Mouse (Mus musculus) olfactory bulb, adult 2 months (tissue): ENCODE data around the gene Abcc4. TPM values are rescaled to one million over a fixed set of nuclear protein-coding genes. Genes with fewer than 3 reads are reported as not detected.

ENCODE experiments used
- H3K27ac ChIP-seq: fragments of 200-500 bp; 2 replicates; pipeline ENCODE4 v1.5.1; 2012; ENCODE audit warnings: low read depth, low read length; ENCODE audit not compliant: insufficient read depth
- H3K4me1 ChIP-seq: fragments of 200-500 bp; 2 replicates; pipeline ENCODE4 v1.6.1; 2012; ENCODE audit warnings: low read length; ENCODE audit not compliant: control insufficient read depth, insufficient read depth
- H3K4me3 ChIP-seq: fragments of 200-500 bp; 2 replicates; pipeline ENCODE4 v1.5.1; 2012; ENCODE audit warnings: mild to moderate bottlenecking, low read depth, low read length, moderate library complexity; ENCODE audit not compliant: insufficient read depth
- CTCF ChIP-seq: fragments of 200-500 bp; IDR thresholded peaks from 2 replicates; pipeline ENCODE4 v1.5.1; 2012; ENCODE audit warnings: low read depth, mild to moderate bottlenecking, low read length, moderate library complexity; ENCODE audit not compliant: insufficient read depth
- POLR2A ChIP-seq: fragments of 200-500 bp; IDR thresholded peaks from 2 replicates; pipeline ENCODE4 v1.6.1; 2012; ENCODE audit warnings: mild to moderate bottlenecking, low read depth, low read length, moderate library complexity; ENCODE audit not compliant: insufficient read depth
- WGBS: fragments of 180-500 bp; shearing (Covaris S2); methylation state at CpG from one replicate; pipeline ENCODE4 v1.1.7; 2018; 5-methylcytosine and 5-hydroxymethylcytosine counted together
- polyA plus RNA-seq: library from polyadenylated mRNA; stranded (reverse); fragments of >200 nt; gene quantifications from 2 replicates; pipeline ENCODE4 v1.2.4, GENCODE M21; 2012; ENCODE audit warnings: low replicate concordance; ENCODE audit not compliant: missing spikeins, insufficient read depth, insufficient read length

The Abcc4 gene
- polyA plus RNA-seq, 1 experiment = not detected

DNA sequence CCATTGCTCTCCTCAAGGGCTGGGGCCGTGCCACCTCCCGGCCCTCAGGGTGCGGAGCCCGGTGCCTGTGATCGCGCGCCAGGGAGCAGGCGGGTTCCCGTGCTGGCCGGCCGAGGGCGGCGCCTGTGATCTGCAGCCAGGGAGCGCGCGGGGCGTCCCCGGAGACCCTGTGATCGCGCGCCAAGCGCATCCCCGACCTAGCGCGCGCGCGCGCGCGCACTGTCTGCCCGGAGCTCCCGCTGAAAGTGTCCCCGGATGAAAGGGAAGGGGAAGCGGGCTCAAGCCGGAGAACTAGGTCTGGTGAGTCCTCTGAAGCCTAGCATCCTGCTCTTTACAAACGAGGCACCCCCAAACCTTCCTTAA, 232.2 kb downstream of the Abcc4 start:
- H3K4me3 ChIP-seq = peak overlapping the region; percentile 42
- TF ChIP-seq CTCF (no peak), POLR2A (no peak)
- under 1% methylated on average over 37 of the region's 37 CpGs for WGBS
- no peak overlapping the region for H3K27ac ChIP-seq
- H3K4me1 ChIP-seq = peaks cover 6% of the 10 kb centered on the region; the same call in 1 of the 2 replicates

DNA sequence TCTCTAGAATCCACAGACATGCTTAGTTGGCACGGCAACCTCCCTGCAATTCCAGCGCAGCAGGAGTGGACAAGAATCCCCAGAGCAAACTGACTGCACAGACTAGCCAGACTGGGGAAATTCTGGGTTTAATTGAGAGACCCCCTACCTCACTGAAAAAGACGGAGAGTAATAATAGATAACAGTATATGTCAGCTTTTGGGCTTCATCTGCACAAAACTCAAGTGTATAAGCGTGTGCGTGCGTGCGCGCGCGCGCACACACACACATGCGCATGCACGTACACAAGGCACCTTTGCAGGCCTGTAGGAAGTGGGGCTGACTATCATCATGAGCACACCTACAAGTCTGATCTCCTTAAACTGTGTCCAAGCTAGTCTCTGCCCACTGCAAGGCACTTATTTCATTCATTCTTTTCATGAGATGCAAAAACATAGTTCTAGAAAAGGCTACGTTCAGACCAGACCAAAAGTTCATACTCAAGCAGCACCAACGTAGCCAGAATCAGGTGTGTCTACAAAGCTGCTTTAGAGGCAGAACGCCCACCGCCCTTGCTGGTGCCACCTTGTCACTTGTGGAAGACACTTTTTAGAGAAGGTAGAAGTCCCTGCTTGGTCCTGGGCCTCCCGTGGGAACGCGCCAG, 232.7 kb downstream of the Abcc4 start:
- Histone ChIP-seq H3K27ac (no peak overlapping the region), H3K4me3 (peak overlapping the region; percentile 42), H3K4me1 (peaks cover 6% of the 10 kb centered on the region; the same call in 1 of the 2 replicates)
- WGBS = 14% methylated on average over 20 of the region's 20 CpGs
- TF ChIP-seq CTCF = no peak
- TF ChIP-seq POLR2A = no peak

DNA sequence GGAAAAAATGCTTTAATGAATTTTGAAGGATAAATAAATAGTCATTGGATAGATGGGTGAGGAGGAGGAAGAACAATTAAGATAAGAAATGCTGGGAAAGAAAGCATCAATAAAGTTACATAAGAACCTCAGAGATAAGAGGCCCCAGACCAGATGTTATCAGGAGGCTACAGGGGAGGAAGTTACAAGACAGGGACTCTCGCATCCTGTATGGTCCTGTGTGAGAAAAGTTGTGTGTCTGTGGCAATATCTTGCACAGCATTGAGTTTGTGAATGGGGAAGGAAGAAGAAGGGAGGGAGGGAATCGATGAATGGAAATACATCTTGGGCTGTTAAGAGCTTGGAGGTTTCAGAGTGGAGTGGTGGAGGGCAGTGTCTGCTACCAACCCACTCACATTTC, 240.7 kb downstream of the Abcc4 start:
- TF ChIP-seq CTCF (no peak), POLR2A (no peak)
- WGBS = 98% methylated on average over 2 of the region's 2 CpGs
- Histone ChIP-seq H3K27ac (no peak overlapping the region), H3K4me1 (no peaks in the 10 kb centered on the region), H3K4me3 (no peak overlapping the region)

GRCm38 (mm10) chr14:118464401-118464800, 241.6 kb downstream of the Abcc4 start:
- TF ChIP-seq CTCF (no peak), POLR2A (no peak)
- Histone ChIP-seq H3K4me3 (no peak overlapping the region), H3K4me1 (no peaks in the 10 kb centered on the region), H3K27ac (no peak overlapping the region)
- 94% methylated on average over 3 of the region's 3 CpGs for WGBS

DNA sequence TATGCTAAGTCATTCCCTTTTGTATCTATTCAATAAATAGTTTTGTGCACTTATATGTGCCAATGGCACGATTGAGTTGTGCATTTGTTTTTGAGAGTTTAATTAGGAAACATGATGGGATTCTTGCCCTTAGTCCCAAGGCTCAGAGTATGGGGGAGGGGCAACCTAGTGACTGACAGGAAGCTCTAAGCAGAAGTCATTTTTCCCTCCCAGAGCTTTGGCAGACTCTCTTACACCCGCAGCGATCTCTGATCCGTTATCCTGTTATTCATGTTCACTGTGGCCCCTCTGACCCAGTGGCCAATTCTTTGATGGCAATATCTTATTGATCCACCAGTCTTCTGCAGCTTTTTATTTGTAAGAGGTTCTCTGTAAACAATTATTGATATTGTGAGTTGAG, 253.4 kb downstream of the Abcc4 start:
- WGBS = 51% methylated on average over 4 of the region's 4 CpGs
- TF ChIP-seq CTCF (no peak), POLR2A (no peak)
- Histone ChIP-seq H3K4me1 (no peaks in the 10 kb centered on the region), H3K27ac (no peak overlapping the region), H3K4me3 (no peak overlapping the region)

- H3K27ac ChIP-seq = no peak overlapping the region
- no peak overlapping the region for H3K4me3 ChIP-seq
- TF ChIP-seq POLR2A = no peak
- TF ChIP-seq CTCF = no peak
- 85% methylated on average over 8 of the region's 8 CpGs for WGBS
- peaks cover 10% of the 10 kb centered on the region; the same call in 1 of the 2 replicates for H3K4me1 ChIP-seq
These were observed 265.9 kb downstream of the Abcc4 start for GRCm38 (mm10) chr14:118440155-118440554.

GRCm38 (mm10) chr14:118437156-118437931, 268.7 kb downstream of the Abcc4 start:
- 4% methylated on average over 36 of the region's 36 CpGs for WGBS
- Histone ChIP-seq H3K27ac (no peak overlapping the region), H3K4me3 (peak overlapping the region; percentile 22), H3K4me1 (peaks cover 10% of the 10 kb centered on the region; the same call in 1 of the 2 replicates)
- TF ChIP-seq CTCF (no peak), POLR2A (no peak)

DNA sequence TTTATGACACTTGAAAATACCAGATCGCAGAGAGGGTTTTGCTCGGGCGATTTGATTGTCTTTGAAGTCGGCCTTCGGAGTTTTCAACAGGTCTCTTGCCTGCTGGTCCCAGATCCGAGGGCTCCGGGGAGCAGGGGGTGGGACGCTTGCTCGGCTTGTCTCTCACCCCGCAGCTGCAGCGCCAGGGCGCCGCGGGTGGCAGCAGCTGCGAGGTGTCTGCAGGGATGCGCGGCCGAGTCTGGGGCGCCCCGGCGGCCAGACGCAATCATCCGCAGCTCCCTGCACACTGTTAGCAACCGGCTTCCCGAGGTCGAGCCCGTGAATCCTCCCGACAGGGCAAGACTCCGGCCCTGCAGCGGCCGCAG, 269.2 kb downstream of the Abcc4 start:
- H3K4me3 ChIP-seq = peak overlapping the region; percentile 22
- under 1% methylated on average over 31 of the region's 31 CpGs for WGBS
- TF ChIP-seq CTCF = no peak
- no peak for TF ChIP-seq POLR2A
- H3K4me1 ChIP-seq = peaks cover 10% of the 10 kb centered on the region; the same call in 1 of the 2 replicates
- H3K27ac ChIP-seq = no peak overlapping the region

GRCm38 (mm10) chr14:118435676-118436330, 270.2 kb downstream of the Abcc4 start:
- H3K4me3 ChIP-seq = no peak overlapping the region
- WGBS = 29% methylated on average over 12 of the region's 12 CpGs
- TF ChIP-seq CTCF (no peak), POLR2A (no peak)
- peaks cover 10% of the 10 kb centered on the region; the same call in 1 of the 2 replicates for H3K4me1 ChIP-seq
- H3K27ac ChIP-seq = no peak overlapping the region
